In genomic region chr2:118775846-118776245, GRCm38 (mm10) we compare ENCODE assay signal across 13 mouse cellular contexts. TPM values are rescaled to one million over a fixed set of nuclear protein-coding genes. Genes with fewer than 3 reads are reported as not detected.
DNase-seq lines count a peak whose midpoint lies in the region; ATAC-seq and TF ChIP-seq lines count a peak whose summit lies in the region.
"Had no signal": no experiment of that assay in that cellular context is flagged by ENCODE, and none has a peak within 500 bp of the region (broad histone marks: within the 10 kb centered on the region; RNA-seq: fewer than 3 reads in every experiment).

No protein-coding gene starts in this region.

- peaks cover 24% of the 10 kb centered on the region for H3K4me1 ChIP-seq in heart, embryonic 13.5 days
- peaks cover 2% of the 10 kb centered on the region; the same call in 1 of the 2 replicates for H3K4me1 ChIP-seq in heart, embryonic 11.5 days (ENCODE audit: control insufficient read depth, insufficient read depth, low read length)
- H3K4me1 ChIP-seq in neural tube, embryonic 12.5 days: peaks cover 5% of the 10 kb centered on the region; the same call in 1 of the 2 replicates
- peaks cover 24% of the 10 kb centered on the region for H3K4me1 ChIP-seq in neural tube, embryonic 15.5 days

- no peak overlapping the region for H3K9ac ChIP-seq in heart, embryonic 13.5 days
- H3K9ac ChIP-seq in heart, embryonic 11.5 days (ENCODE audit: low read depth, low read length): no peak overlapping the region
- H3K9ac ChIP-seq in neural tube, embryonic 12.5 days: 0 out of 2 replicates have a peak overlapping the region, but pooled peaks have one; percentile 9
- H3K9ac ChIP-seq in neural tube, embryonic 15.5 days (replicated peaks): no peak overlapping the region; the same call in 1 of the 2 replicates

- H3K36me3 ChIP-seq in heart, embryonic 13.5 days: no peaks in the 10 kb centered on the region
- no peaks in the 10 kb centered on the region for H3K36me3 ChIP-seq in heart, embryonic 11.5 days (ENCODE audit: control insufficient read depth, insufficient read depth, low read length)
- no peaks in the 10 kb centered on the region for H3K36me3 ChIP-seq in neural tube, embryonic 12.5 days
- H3K36me3 ChIP-seq in neural tube, embryonic 15.5 days: no peaks in the 10 kb centered on the region

- peak; percentile 75 to 85 for DNase-seq in layer of hippocampus, adult 2 months (ENCODE audit: low spot score in 2 of 2)
- peak; percentile 86 for DNase-seq in telencephalon, adult 2 months (ENCODE audit: low read depth, low spot score)
- no peak for DNase-seq in embryo, embryonic 10.5 days (ENCODE audit: low spot score)
- no peak for DNase-seq in spleen, postnatal 14 days (ENCODE audit: low spot score in 2 of 2)
- DNase-seq: adrenal gland, postnatal 10 days had no signal

- peaks cover 23% of the 10 kb centered on the region for H3K27me3 ChIP-seq in heart, embryonic 13.5 days (replicated peaks)
- peaks cover 7% of the 10 kb centered on the region; the same call in 1 of the 2 replicates for H3K27me3 ChIP-seq in heart, embryonic 11.5 days (ENCODE audit: control insufficient read depth, insufficient read depth, low read length)
- H3K27me3 ChIP-seq in neural tube, embryonic 12.5 days (replicated peaks): 0 out of 2 replicates have a peak, but pooled peaks cover 2% of the 10 kb centered on the region
- H3K27me3 ChIP-seq in neural tube, embryonic 15.5 days (replicated peaks): no peaks in the 10 kb centered on the region

- H3K4me2 ChIP-seq in heart, embryonic 13.5 days: no peak overlapping the region
- H3K4me2 ChIP-seq in heart, embryonic 11.5 days: no peak overlapping the region
- H3K4me2 ChIP-seq in neural tube, embryonic 12.5 days (replicated peaks): no peak overlapping the region
- H3K4me2 ChIP-seq in neural tube, embryonic 15.5 days: no peak overlapping the region

- H3K4me3 ChIP-seq in heart, embryonic 13.5 days: no peak overlapping the region
- H3K4me3 ChIP-seq in heart, embryonic 11.5 days (ENCODE audit: low read depth, low read length): no peak overlapping the region
- no peak overlapping the region for H3K4me3 ChIP-seq in neural tube, embryonic 12.5 days
- no peak overlapping the region for H3K4me3 ChIP-seq in neural tube, embryonic 15.5 days (replicated peaks)
- no peak overlapping the region for H3K4me3 ChIP-seq in layer of hippocampus, adult 2 months

- H3K9me3 ChIP-seq in heart, embryonic 13.5 days: no peaks in the 10 kb centered on the region
- no peaks in the 10 kb centered on the region for H3K9me3 ChIP-seq in heart, embryonic 11.5 days (replicated peaks; ENCODE audit: control insufficient read depth, low read length)
- H3K9me3 ChIP-seq in neural tube, embryonic 12.5 days: no peaks in the 10 kb centered on the region
- H3K9me3 ChIP-seq in neural tube, embryonic 15.5 days (replicated peaks): no peaks in the 10 kb centered on the region

- peak overlapping the region; percentile 33 for H3K27ac ChIP-seq in heart, embryonic 13.5 days (replicated peaks)
- H3K27ac ChIP-seq in heart, embryonic 11.5 days (ENCODE audit: low read depth, low read length): no peak overlapping the region
- H3K27ac ChIP-seq in neural tube, embryonic 12.5 days: no peak overlapping the region
- H3K27ac ChIP-seq in neural tube, embryonic 15.5 days (replicated peaks): no peak overlapping the region
- peak overlapping the region; percentile 83 for H3K27ac ChIP-seq in layer of hippocampus, adult 2 months

- WGBS in heart, embryonic 13.5 days: 82% methylated on average over 3 of the region's 4 CpGs
- 61% methylated on average over 3 of the region's 4 CpGs for WGBS in heart, embryonic 11.5 days (ENCODE audit: insufficient replicate concordance)
- 78% methylated on average over 4 of the region's 4 CpGs for WGBS in neural tube, embryonic 12.5 days
- 55% methylated on average over 4 of the region's 4 CpGs for WGBS in neural tube, embryonic 15.5 days

- no peak for ATAC-seq in heart, embryonic 13.5 days (ENCODE audit: extremely low read depth, insufficient number of reproducible peaks, low FRiP score, low TSS enrichment)
- no peak for ATAC-seq in heart, embryonic 11.5 days (replicated peaks; ENCODE audit: insufficient number of reproducible peaks, low FRiP score, low TSS enrichment)
- no peak for ATAC-seq in neural tube, embryonic 12.5 days (ENCODE audit: low FRiP score, low read depth)
- ATAC-seq in neural tube, embryonic 15.5 days (ENCODE audit: low FRiP score): no peak
- ATAC-seq: intestine, postnatal 0 days had no signal

- no peak for TF ChIP-seq CTCF in layer of hippocampus, adult 2 months (conservative IDR thresholded peaks at IDR 0.05)

RNA-seq across cellular contexts. Expression of gene Phgr1, which starts 3.3 kb away (rescaled TPM):
- not detected in 2 replicates for polyA plus RNA-seq in heart, embryonic 13.5 days (2015; fragmentation: Nextera tagmentation; extraction: Ambion mirVana)
- not detected in 2 replicates for polyA plus RNA-seq in heart, embryonic 11.5 days (2014; fragmentation: Nextera tagmentation; extraction: Ambion mirVana)
- not detected in 2 replicates for polyA plus RNA-seq in neural tube, embryonic 12.5 days (2016; fragmentation: Nextera tagmentation; extraction: Ambion mirVana)
- 1.2 TPM in 1 of 2 replicates, not detected in the other for polyA plus RNA-seq in neural tube, embryonic 15.5 days (2015; fragmentation: Nextera tagmentation; extraction: Ambion mirVana)
- total RNA-seq in layer of hippocampus, adult 2 months (2021): not detected
- total RNA-seq: adrenal gland, postnatal 10 days; CH12.LX; neutrophil, adult 5-6 weeks had no signal
- polyA plus RNA-seq: urinary bladder, adult 2 months had no signal

RNA-seq across cellular contexts. Expression of gene Disp2, which starts 3.7 kb away (rescaled TPM):
- 0.17 and 0.24 TPM in 2 replicates for polyA plus RNA-seq in heart, embryonic 13.5 days (2015; fragmentation: Nextera tagmentation; extraction: Ambion mirVana)
- polyA plus RNA-seq in heart, embryonic 11.5 days (2014; fragmentation: Nextera tagmentation; extraction: Ambion mirVana): 0.21 and 0.27 TPM in 2 replicates
- 21.7 and 24.0 TPM in 2 replicates for polyA plus RNA-seq in neural tube, embryonic 12.5 days (2016; fragmentation: Nextera tagmentation; extraction: Ambion mirVana)
- 65.4 and 75.6 TPM in 2 replicates for polyA plus RNA-seq in neural tube, embryonic 15.5 days (2015; fragmentation: Nextera tagmentation; extraction: Ambion mirVana)
- total RNA-seq in layer of hippocampus, adult 2 months (2021): 100 to 1,000 TPM; 263 to 273 TPM
- total RNA-seq: CH12.LX; neutrophil, adult 5-6 weeks had no signal

RNA-seq across cellular contexts. Expression of gene Ccdc9b, which starts 13.4 kb away (rescaled TPM):
- 2.2 and 2.9 TPM in 2 replicates for polyA plus RNA-seq in heart, embryonic 13.5 days (2015; fragmentation: Nextera tagmentation; extraction: Ambion mirVana)
- 1.0 and 1.3 TPM in 2 replicates for polyA plus RNA-seq in heart, embryonic 11.5 days (2014; fragmentation: Nextera tagmentation; extraction: Ambion mirVana)
- 1.6 and 1.9 TPM in 2 replicates for polyA plus RNA-seq in neural tube, embryonic 12.5 days (2016; fragmentation: Nextera tagmentation; extraction: Ambion mirVana)
- 0.97 and 1.2 TPM in 2 replicates for polyA plus RNA-seq in neural tube, embryonic 15.5 days (2015; fragmentation: Nextera tagmentation; extraction: Ambion mirVana)
- total RNA-seq in layer of hippocampus, adult 2 months (2021): 1 to 10 TPM; 7.6 to 9.6 TPM
- total RNA-seq: CH12.LX; neutrophil, adult 5-6 weeks had no signal

RNA-seq across cellular contexts. Expression of gene Inafm2, which starts 30.3 kb away (rescaled TPM):
- 36.2 and 38.3 TPM in 2 replicates for polyA plus RNA-seq in heart, embryonic 13.5 days (2015; fragmentation: Nextera tagmentation; extraction: Ambion mirVana)
- polyA plus RNA-seq in heart, embryonic 11.5 days (2014; fragmentation: Nextera tagmentation; extraction: Ambion mirVana): 45.4 and 46.7 TPM in 2 replicates
- 25.2 and 25.4 TPM in 2 replicates for polyA plus RNA-seq in neural tube, embryonic 12.5 days (2016; fragmentation: Nextera tagmentation; extraction: Ambion mirVana)
- polyA plus RNA-seq in neural tube, embryonic 15.5 days (2015; fragmentation: Nextera tagmentation; extraction: Ambion mirVana): 22.0 and 23.5 TPM in 2 replicates
- 10 to 100 TPM; 62.1 to 66.7 TPM for total RNA-seq in layer of hippocampus, adult 2 months (2021)

RNA-seq across cellular contexts. Expression of gene Knstrn, which starts 38.0 kb away (rescaled TPM):
- polyA plus RNA-seq in heart, embryonic 13.5 days (2015; fragmentation: Nextera tagmentation; extraction: Ambion mirVana): 100 and 115 TPM in 2 replicates
- polyA plus RNA-seq in heart, embryonic 11.5 days (2014; fragmentation: Nextera tagmentation; extraction: Ambion mirVana): 117 and 135 TPM in 2 replicates
- polyA plus RNA-seq in neural tube, embryonic 12.5 days (2016; fragmentation: Nextera tagmentation; extraction: Ambion mirVana): 90.3 and 93.5 TPM in 2 replicates
- polyA plus RNA-seq in neural tube, embryonic 15.5 days (2015; fragmentation: Nextera tagmentation; extraction: Ambion mirVana): 14.8 and 30.3 TPM in 2 replicates
- total RNA-seq in layer of hippocampus, adult 2 months (2021): 1 to 10 TPM; 1.5 to 3.2 TPM

Comparison
In these comparisons a context has a peak if more than half of its experiments do, and no peak if none do; other contexts are left out.
1. H3K27ac ChIP-seq: peak in heart, embryonic 13.5 days (single experiment) and layer of hippocampus, adult 2 months (single experiment); none in heart, embryonic 11.5 days (single experiment), neural tube, embryonic 12.5 days (single experiment) and neural tube, embryonic 15.5 days (single experiment).
2. DNase-seq: peak in layer of hippocampus, adult 2 months (2 of 2) and telencephalon, adult 2 months (single experiment); none in embryo, embryonic 10.5 days (single experiment) and spleen, postnatal 14 days (0 of 2).
3. RNA of gene Disp2, which starts 3.7 kb away (polyA plus RNA-seq): 65.4 to 75.6 TPM in neural tube, embryonic 15.5 days and 21.7 to 24.0 TPM in neural tube, embryonic 12.5 days; 0.17 to 0.24 TPM in heart, embryonic 13.5 days and 0.21 to 0.27 TPM in heart, embryonic 11.5 days; every median in the first group is over 10 times any median in the second.